ENCODE assay signal across 8 mouse cellular contexts in the genomic region with DNA sequence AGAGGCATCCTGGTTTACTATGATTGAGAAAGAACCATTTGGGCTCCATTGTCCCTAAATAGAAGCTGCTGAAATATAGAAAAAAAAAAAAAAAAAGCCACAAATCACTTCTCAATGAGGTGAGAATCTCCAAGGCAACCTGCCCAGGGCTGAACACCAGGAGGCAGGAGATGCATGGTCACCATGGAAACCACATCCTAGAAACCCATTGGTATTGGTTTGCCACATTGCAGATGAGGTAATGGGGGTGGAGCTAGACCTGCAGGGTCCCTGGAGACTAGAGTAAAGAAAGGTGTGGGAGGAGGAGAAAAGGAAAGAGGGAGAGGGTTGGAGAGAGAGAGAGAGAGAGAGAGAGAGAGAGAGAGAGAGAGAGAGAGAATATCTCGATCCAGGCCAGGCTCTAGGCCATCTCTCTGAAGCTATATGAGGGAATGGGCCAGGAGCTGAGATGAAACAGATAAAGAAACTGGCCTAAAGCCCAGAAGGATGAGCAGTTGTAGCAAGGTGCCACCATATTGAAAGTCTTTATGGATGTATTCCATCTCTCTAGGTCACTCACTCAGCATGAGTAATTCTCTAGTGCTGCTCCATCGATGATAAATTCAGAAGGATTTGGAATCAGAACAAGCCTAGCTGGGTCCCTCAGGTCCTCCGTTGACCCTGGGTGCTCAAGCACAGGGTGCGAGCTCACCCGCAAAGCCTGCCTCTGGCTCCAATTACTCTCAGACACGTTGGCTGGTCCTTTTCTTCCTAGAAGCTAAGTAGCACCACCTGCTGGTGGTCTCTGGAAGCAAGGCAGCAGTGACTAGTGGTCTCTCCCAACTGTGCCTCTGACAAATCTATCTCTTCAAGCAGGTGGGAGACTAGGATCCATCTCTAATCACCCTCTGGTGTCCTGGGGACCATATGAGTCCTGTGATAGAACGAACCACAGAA. TPM values are rescaled to one million over a fixed set of nuclear protein-coding genes. Genes with fewer than 3 reads are reported as not detected.
DNase-seq lines count a peak whose midpoint lies in the region; ATAC-seq and TF ChIP-seq lines count a peak whose summit lies in the region.

No protein-coding gene starts in this region.

- H3K4me2 ChIP-seq in kidney, postnatal 0 days (ENCODE audit: low read length), result no peak overlapping the region
- peak overlapping the region; percentile 35 for H3K4me2 ChIP-seq in neural tube, embryonic 12.5 days (replicated peaks)

- DNase-seq in 3T3-L1 (ENCODE audit: low read depth, low spot score), result peak; percentile 70
- peak; percentile 46 for DNase-seq in WW6 (ENCODE audit: low read depth, low spot score)
- peak; percentile 72 for DNase-seq in gastrocnemius, postnatal 14 days
- peak; percentile 88 for DNase-seq in kidney, postnatal 0 days (ENCODE audit: low spot score)
- peak; percentile 12 for DNase-seq in liver, adult 2 months (ENCODE audit: extremely low read depth, low read depth, low spot score)
- peak; percentile 55 for DNase-seq in thymus, adult 2 months

- peak overlapping the region; percentile 62; the same call in 1 of the 2 replicates for H3K27ac ChIP-seq in cortical plate, adult 2 months (ENCODE audit: insufficient read depth, low read length)
- no peak overlapping the region for H3K27ac ChIP-seq in kidney, postnatal 0 days
- no peak overlapping the region for H3K27ac ChIP-seq in liver, adult 2 months (replicated peaks; ENCODE audit: insufficient read depth, low read depth, low read length)
- H3K27ac ChIP-seq in neural tube, embryonic 12.5 days, result peak overlapping the region; percentile 54; the same call in 1 of the 2 replicates
- no peak overlapping the region for H3K27ac ChIP-seq in thymus, adult 2 months (ENCODE audit: control insufficient read depth, insufficient read depth, low read length)

- 7% methylated on average over 7 of the region's 7 CpGs for WGBS in kidney, postnatal 0 days
- WGBS in liver, adult 2 months, result 13% methylated on average over 7 of the region's 7 CpGs
- WGBS in neural tube, embryonic 12.5 days, result 15% methylated on average over 7 of the region's 7 CpGs
- 14% methylated on average over 7 of the region's 7 CpGs for WGBS in thymus, adult 2 months

- H3K9ac ChIP-seq in kidney, postnatal 0 days (ENCODE audit: low read depth, low read length), result no peak overlapping the region
- H3K9ac ChIP-seq in liver, adult 2 months (ENCODE audit: low read depth, low read length), result no peak overlapping the region
- H3K9ac ChIP-seq in neural tube, embryonic 12.5 days, result no peak overlapping the region

- H3K4me3 ChIP-seq in cortical plate, adult 2 months (ENCODE audit: insufficient read depth, low read length), result no peak overlapping the region
- no peak overlapping the region for H3K4me3 ChIP-seq in kidney, postnatal 0 days (replicated peaks; ENCODE audit: low read depth, low read length)
- no peak overlapping the region for H3K4me3 ChIP-seq in liver, adult 2 months (ENCODE audit: insufficient read depth, low read depth, low read length)
- no peak overlapping the region for H3K4me3 ChIP-seq in neural tube, embryonic 12.5 days
- no peak overlapping the region for H3K4me3 ChIP-seq in thymus, adult 2 months (ENCODE audit: control insufficient read depth, insufficient read depth, low read length)

- no peaks in the 10 kb centered on the region for H3K79me2 ChIP-seq in liver, adult 2 months (ENCODE audit: control insufficient read depth, insufficient read depth, low read length)

- TF ChIP-seq POLR2A in cortical plate, adult 2 months (IDR thresholded peaks at IDR 0.05; ENCODE audit: extremely low read depth, insufficient read depth, low read length), result no peak
- TF ChIP-seq POLR2A in liver, adult 2 months (IDR thresholded peaks at IDR 0.05; ENCODE audit: extremely low read depth, insufficient read depth, low read length), result no peak
- TF ChIP-seq POLR2A in thymus, adult 2 months (IDR thresholded peaks at IDR 0.05; ENCODE audit: control insufficient read depth, extremely low read depth, insufficient read depth, low read length, poor library complexity), result no peak

- no peak for ATAC-seq in kidney, postnatal 0 days (replicated peaks; ENCODE audit: low FRiP score, low read depth)
- peak; percentile 74 for ATAC-seq in neural tube, embryonic 12.5 days (ENCODE audit: low FRiP score, low read depth)

- H3K4me1 ChIP-seq in cortical plate, adult 2 months (ENCODE audit: control insufficient read depth, insufficient read depth, low read length), result peaks cover 9% of the 10 kb centered on the region
- H3K4me1 ChIP-seq in kidney, postnatal 0 days (replicated peaks; ENCODE audit: insufficient read depth, low read length), result no peaks in the 10 kb centered on the region
- no peaks in the 10 kb centered on the region for H3K4me1 ChIP-seq in liver, adult 2 months (ENCODE audit: control insufficient read depth, insufficient read depth, low read length)
- peaks cover 24% of the 10 kb centered on the region for H3K4me1 ChIP-seq in neural tube, embryonic 12.5 days
- H3K4me1 ChIP-seq in thymus, adult 2 months (replicated peaks; ENCODE audit: control insufficient read depth, insufficient read depth, low read length), result no peaks in the 10 kb centered on the region

- peak; percentile 79 for TF ChIP-seq CTCF in cortical plate, adult 2 months (IDR thresholded peaks at IDR 0.05; ENCODE audit: extremely low read depth, insufficient read depth, low read length)
- TF ChIP-seq CTCF in kidney, postnatal 0 days (IDR thresholded peaks at IDR 0.05; ENCODE audit: low read depth), result peak; percentile 93
- TF ChIP-seq CTCF in liver, adult 2 months (IDR thresholded peaks at IDR 0.05; ENCODE audit: low read depth, low read length), result peak; percentile 74
- TF ChIP-seq CTCF in thymus, adult 2 months (IDR thresholded peaks at IDR 0.05; ENCODE audit: borderline replicate concordance, control insufficient read depth, extremely low read depth, insufficient read depth, low read length, poor library complexity), result peak; percentile 36; the same call in 1 of the 2 replicates

- no peaks in the 10 kb centered on the region for H3K9me3 ChIP-seq in kidney, postnatal 0 days (replicated peaks; ENCODE audit: low read length)
- no peaks in the 10 kb centered on the region for H3K9me3 ChIP-seq in neural tube, embryonic 12.5 days

- intact Hi-C loops in gastrocnemius, postnatal 14 days (cut with DNase I; ENCODE audit: low total_unique reads), result loop anchor here (2.0 to 5.0 kb wide), 3 partner anchors 45 to 224 kb away; no protein-coding TSS in a partner anchor

- H3K36me3 ChIP-seq in kidney, postnatal 0 days (ENCODE audit: insufficient read depth, low read length), result no peaks in the 10 kb centered on the region
- H3K36me3 ChIP-seq in liver, adult 2 months (ENCODE audit: control insufficient read depth, insufficient read depth, low read length), result no peaks in the 10 kb centered on the region
- H3K36me3 ChIP-seq in neural tube, embryonic 12.5 days, result no peaks in the 10 kb centered on the region
- H3K36me3 ChIP-seq in thymus, adult 2 months (ENCODE audit: control insufficient read depth, insufficient read depth, low read length), result no peaks in the 10 kb centered on the region

- H3K27me3 ChIP-seq in kidney, postnatal 0 days (ENCODE audit: insufficient read depth, low read length), result no peaks in the 10 kb centered on the region
- no peaks in the 10 kb centered on the region for H3K27me3 ChIP-seq in liver, adult 2 months (ENCODE audit: control insufficient read depth, insufficient read depth, low read length)
- peaks cover 15% of the 10 kb centered on the region; the same call in 1 of the 2 replicates for H3K27me3 ChIP-seq in neural tube, embryonic 12.5 days (replicated peaks)
- H3K27me3 ChIP-seq in thymus, adult 2 months (ENCODE audit: control insufficient read depth, insufficient read depth, low read length), result no peaks in the 10 kb centered on the region

RNA-seq across cellular contexts. Expression of a gene that starts 31.1 kb away (rescaled TPM):
- 0.06 and 0.17 TPM in 2 replicates for polyA plus RNA-seq in cortical plate, adult 2 months (2012; rRNA removed)
- not detected for total RNA-seq in gastrocnemius, postnatal 14 days (2021)
- polyA plus RNA-seq in kidney, postnatal 0 days (2015; fragmentation: Nextera tagmentation; extraction: Ambion mirVana), result not detected in 2 replicates
- not detected in 2 replicates for total RNA-seq in liver, adult 2 months (2014; rRNA removed)
- polyA plus RNA-seq in liver, adult 2 months (2012; rRNA removed), result not detected in 2 replicates
- 7.5 and 10.9 TPM in 2 replicates for polyA plus RNA-seq in neural tube, embryonic 12.5 days (2016; fragmentation: Nextera tagmentation; extraction: Ambion mirVana)
- 0.20 and 0.22 TPM in 2 replicates for polyA plus RNA-seq in thymus, adult 2 months (2012; rRNA removed)

RNA-seq across cellular contexts. Expression of a gene that starts 41.9 kb away (rescaled TPM):
- polyA plus RNA-seq in cortical plate, adult 2 months (2012; rRNA removed), result 50.3 and 56.6 TPM in 2 replicates
- 1 to 10 TPM in 1 of 2 experiments, under 1 TPM in 1; 0.38 to 1.4 TPM for total RNA-seq in gastrocnemius, postnatal 14 days (2021)
- polyA plus RNA-seq in kidney, postnatal 0 days (2015; fragmentation: Nextera tagmentation; extraction: Ambion mirVana), result 19.0 and 19.2 TPM in 2 replicates
- 2.1 and 3.6 TPM in 2 replicates for total RNA-seq in liver, adult 2 months (2014; rRNA removed)
- 3.2 and 3.9 TPM in 2 replicates for polyA plus RNA-seq in liver, adult 2 months (2012; rRNA removed)
- 48.4 and 56.5 TPM in 2 replicates for polyA plus RNA-seq in neural tube, embryonic 12.5 days (2016; fragmentation: Nextera tagmentation; extraction: Ambion mirVana)
- polyA plus RNA-seq in thymus, adult 2 months (2012; rRNA removed), result 2.3 and 4.0 TPM in 2 replicates

Comparison
In these comparisons a context has a peak if more than half of its experiments do, and no peak if none do; other contexts are left out.
1. DNase-seq: peak in every context shown above with its lines; median percentile 88 in kidney, postnatal 0 days; 72 in gastrocnemius, postnatal 14 days; 70 in 3T3-L1; 55 in thymus, adult 2 months; 46 in WW6; 12 in liver, adult 2 months.
2. H3K27ac ChIP-seq: peak in cortical plate, adult 2 months (single experiment) and neural tube, embryonic 12.5 days (single experiment); none in kidney, postnatal 0 days (single experiment), liver, adult 2 months (single experiment) and thymus, adult 2 months (single experiment).
3. CTCF ChIP-seq: peak in every context shown above with its lines; median percentile 93 in kidney, postnatal 0 days; 79 in cortical plate, adult 2 months; 74 in liver, adult 2 months; 36 in thymus, adult 2 months.